Mouse (Mus musculus): ENCODE measurements around the gene Ppt1. TPM values are rescaled to one million over a fixed set of nuclear protein-coding genes. Genes with fewer than 3 reads are reported as not detected.

Gene Ppt1
- polyA plus RNA-seq, 1 experiment = 85.8 TPM

Other genes starting within 250 kb of the Ppt1 start
- not detected in 2 replicates for gene 9530002B09Rik, start 147.0 kb upstream of the Ppt1 start, polyA plus RNA-seq (2012; rRNA removed)
- 129 and 179 TPM in 2 replicates for gene Cap1, start 49.8 kb downstream of the Ppt1 start, polyA plus RNA-seq (2012; rRNA removed)
- 3.7 and 5.0 TPM in 2 replicates for gene Mfsd2a, start 124.9 kb downstream of the Ppt1 start, polyA plus RNA-seq (2012; rRNA removed)
- gene Mycl, start 159.4 kb downstream of the Ppt1 start, polyA plus RNA-seq (2012; rRNA removed) = 50.5 and 53.6 TPM in 2 replicates
- 15.9 and 16.2 TPM in 2 replicates for gene Trit1, start 180.4 kb downstream of the Ppt1 start, polyA plus RNA-seq (2012; rRNA removed)